In the genomic region with DNA sequence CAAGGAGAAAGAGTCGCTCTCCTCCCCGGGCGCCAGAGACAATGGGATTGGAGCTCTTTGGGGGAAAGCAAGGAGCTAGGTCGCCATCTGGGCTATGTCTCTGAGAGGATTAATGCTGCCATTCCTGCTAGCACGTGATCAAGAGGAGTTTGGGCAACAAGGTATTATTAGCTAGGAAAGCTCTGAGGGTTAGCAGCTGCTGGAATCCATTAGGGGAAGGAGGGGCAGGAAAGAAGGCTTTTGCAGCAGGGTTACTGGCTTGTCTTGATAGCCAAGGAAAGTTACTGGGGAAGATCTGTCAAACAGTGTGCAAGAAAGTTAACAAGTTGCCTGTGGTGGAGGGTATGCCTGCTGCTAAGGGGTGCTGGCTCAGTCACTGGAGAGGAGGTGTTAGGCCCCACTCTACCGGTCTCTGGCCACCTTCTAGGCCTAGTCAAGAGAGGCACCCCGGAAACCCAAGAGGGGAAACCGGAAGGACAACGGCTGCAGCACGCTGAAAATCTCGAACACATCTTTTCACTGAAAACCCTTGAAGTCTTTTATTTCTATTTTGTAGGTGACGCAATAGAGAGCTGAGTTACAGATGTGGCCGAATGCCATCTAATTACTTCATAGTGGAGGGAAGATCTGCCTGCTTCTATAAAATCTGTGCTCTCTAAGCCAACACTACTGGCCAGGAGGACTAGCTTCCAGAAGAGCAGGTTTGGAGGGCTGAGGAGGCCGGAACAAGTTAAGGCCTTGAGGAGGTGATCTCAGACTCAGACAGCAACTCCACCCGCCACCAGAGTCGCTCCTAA, we compare ENCODE assay signal across 8 mouse cellular contexts.
DNase-seq lines count a peak whose midpoint lies in the region; ATAC-seq lines count a peak whose summit lies in the region.

No protein-coding gene starts in this region.

- peak overlapping the region; percentile 33; the same call in 1 of the 2 replicates for H3K27ac ChIP-seq in forebrain, embryonic 16.5 days (ENCODE audit: low read length)
- H3K27ac ChIP-seq in limb, embryonic 13.5 days = peak overlapping the region; percentile 44

- intact Hi-C loops in left cerebral cortex, postnatal 25 days (cut with DNase I) = no loop called here

- peak; percentile 17; the same call in 1 of the 2 replicates for ATAC-seq in forebrain, embryonic 16.5 days
- ATAC-seq in limb, embryonic 13.5 days (ENCODE audit: low FRiP score, low read depth) = peak; percentile 64

- no peaks in the 10 kb centered on the region for H3K27me3 ChIP-seq in forebrain, embryonic 16.5 days (replicated peaks; ENCODE audit: control insufficient read depth, insufficient read depth, low read length)
- H3K27me3 ChIP-seq in limb, embryonic 13.5 days = no peaks in the 10 kb centered on the region; the same call in 1 of the 2 replicates

- DNase-seq in kidney, postnatal 4 days = peak; percentile 6 to 13
- no peak for DNase-seq in kidney, adult 9 months
- DNase-seq in retina, postnatal 1 day = peak; percentile 78
- DNase-seq in layer of hippocampus, adult 18-20 months (ENCODE audit: low spot score in 2 of 2) = no peak
- no peak for DNase-seq in left cerebral cortex, postnatal 25 days (ENCODE audit: low spot score in 2 of 2)
- no peak for DNase-seq in T-cell, adult 2 months (ENCODE audit: low spot score)

- H3K4me2 ChIP-seq in forebrain, embryonic 16.5 days (ENCODE audit: low read length) = no peak overlapping the region
- H3K4me2 ChIP-seq in limb, embryonic 13.5 days (replicated peaks) = 0 out of 2 replicates have a peak overlapping the region, but pooled peaks have one; percentile 9

- peaks cover 45% of the 10 kb centered on the region for H3K4me1 ChIP-seq in forebrain, embryonic 16.5 days (replicated peaks; ENCODE audit: control insufficient read depth, insufficient read depth, low read length)
- peaks cover 39% of the 10 kb centered on the region for H3K4me1 ChIP-seq in limb, embryonic 13.5 days

- H3K4me3 ChIP-seq in forebrain, embryonic 16.5 days (replicated peaks; ENCODE audit: low read length) = no peak overlapping the region
- H3K4me3 ChIP-seq in limb, embryonic 13.5 days = no peak overlapping the region

- WGBS in forebrain, embryonic 16.5 days = 33% methylated on average over 16 of the region's 16 CpGs
- WGBS in limb, embryonic 13.5 days = 30% methylated on average over 16 of the region's 16 CpGs

- no peak overlapping the region for H3K9ac ChIP-seq in forebrain, embryonic 16.5 days (replicated peaks; ENCODE audit: low read depth, low read length)
- H3K9ac ChIP-seq in limb, embryonic 13.5 days = no peak overlapping the region

- H3K9me3 ChIP-seq in forebrain, embryonic 16.5 days (ENCODE audit: control insufficient read depth, low read length) = no peaks in the 10 kb centered on the region
- no peaks in the 10 kb centered on the region for H3K9me3 ChIP-seq in limb, embryonic 13.5 days

- H3K36me3 ChIP-seq in forebrain, embryonic 16.5 days (ENCODE audit: control insufficient read depth, insufficient read depth) = peaks cover 3% of the 10 kb centered on the region; the same call in 1 of the 2 replicates
- peaks cover 16% of the 10 kb centered on the region for H3K36me3 ChIP-seq in limb, embryonic 13.5 days

Comparison
In these comparisons a context has a peak if more than half of its experiments do, and no peak if none do; other contexts are left out.
1. DNase-seq: peak in kidney, postnatal 4 days (2 of 2) and retina, postnatal 1 day (single experiment); none in kidney, adult 9 months (single experiment), layer of hippocampus, adult 18-20 months (0 of 2), left cerebral cortex, postnatal 25 days (0 of 2) and T-cell, adult 2 months (single experiment).